Mouse (Mus musculus) left cerebral cortex, postnatal 36 days (tissue): ENCODE measurements around the gene Ccdc86. TPM values are rescaled to one million over a fixed set of nuclear protein-coding genes. Genes with fewer than 3 reads are reported as not detected.

Source experiments
- total RNA-seq, 2 experiments: library from RNA; stranded (reverse); gene quantifications; 2 replicates each; pipeline ENCODE4 v1.2.3; 2021

Ccdc86 gene
- total RNA-seq, 2 experiments from 2014 or later = 8.2 to 9.1 TPM

Other genes starting within 250 kb of the Ccdc86 start
- not detected for gene Cd5, start 210.3 kb downstream of the Ccdc86 start, total RNA-seq
- 1 to 10 TPM; 2.9 to 3.1 TPM for gene Cd6, start 119.2 kb downstream of the Ccdc86 start, total RNA-seq
- gene Slc15a3, start 109.5 kb downstream of the Ccdc86 start, total RNA-seq = 1 to 10 TPM in 1 of 2 experiments, under 1 TPM in 1; 0.86 to 1.7 TPM
- gene Tmem132a, start 79.3 kb downstream of the Ccdc86 start, total RNA-seq = 100 to 1,000 TPM; 277 to 369 TPM
- 10 to 100 TPM; 40.0 to 49.9 TPM for gene Tmem109, start 67.3 kb downstream of the Ccdc86 start, total RNA-seq
- gene Prpf19, start 54.0 kb downstream of the Ccdc86 start, total RNA-seq = 100 to 1,000 TPM; 207 to 213 TPM
- gene Zp1, start 28.6 kb downstream of the Ccdc86 start, total RNA-seq = not detected
- under 1 TPM in 1 of 2 experiments, not detected in 1; 0.20 TPM for gene Ptgdr2, start 12.1 kb downstream of the Ccdc86 start, total RNA-seq
- not detected for gene Ms4a10, start 25.4 kb upstream of the Ccdc86 start, total RNA-seq
- gene Ms4a15, start 44.0 kb upstream of the Ccdc86 start, total RNA-seq = under 1 TPM in 1 of 2 experiments, not detected in 1; 0.39 TPM
- gene Ms4a18, start 68.8 kb upstream of the Ccdc86 start, total RNA-seq = not detected
- gene Ms4a8a, start 131.8 kb upstream of the Ccdc86 start, total RNA-seq = not detected
- gene 1700017D01Rik, start 181.6 kb upstream of the Ccdc86 start, total RNA-seq = not detected
- not detected for gene 1700025F22Rik, start 216.1 kb upstream of the Ccdc86 start, total RNA-seq
- not detected for gene Ms4a13, start 247.5 kb upstream of the Ccdc86 start, total RNA-seq